Mouse (Mus musculus): ENCODE measurements around the gene Ryr1. TPM values are rescaled to one million over a fixed set of nuclear protein-coding genes. Genes with fewer than 3 reads are reported as not detected.
"Not testable (repeated sequence)": the region's sequence is repeated elsewhere in the genome, so short reads cannot be mapped to it uniquely, and the experiment has no call there.

Ryr1 gene
- polyA plus RNA-seq, 1 experiment from 2014 or later = 0.03 TPM

DNA sequence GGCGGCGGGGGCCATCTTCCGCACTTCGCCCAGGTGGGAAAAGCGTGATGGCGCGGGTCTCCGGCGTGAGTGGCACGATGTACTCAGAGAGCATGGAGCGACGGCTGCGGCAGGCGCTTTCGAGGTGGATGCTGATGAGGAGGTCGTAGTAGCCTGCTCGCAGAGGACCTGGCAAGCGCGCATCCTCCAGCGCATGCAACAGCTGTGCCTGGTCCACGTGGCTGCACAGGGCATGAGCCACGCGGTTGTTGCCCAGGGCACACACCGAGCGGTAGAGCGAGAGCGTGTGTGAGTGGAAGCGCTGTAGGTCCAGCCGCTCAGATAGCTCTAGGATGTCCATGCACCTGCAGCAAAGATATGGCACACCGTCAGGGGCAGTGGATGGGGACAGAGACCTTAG, 39.0 kb downstream of the Ryr1 start:
- in situ Hi-C loops (cut with MboI; ENCODE audit: low pct_unique_long_range_greater_than_20kb) = no loop called here
- ChIA-PET POLR2A (no interaction called here), CTCF (no interaction called here)
- ATAC-seq (no peak), DNase-seq (ENCODE audit: low read depth, low spot score) (no peak)
- H3K27me3 ChIP-seq = peaks cover 52% of the 10 kb centered on the region
- TF ChIP-seq CTCF (IDR thresholded peaks at IDR 0.05) = no peak

DNA sequence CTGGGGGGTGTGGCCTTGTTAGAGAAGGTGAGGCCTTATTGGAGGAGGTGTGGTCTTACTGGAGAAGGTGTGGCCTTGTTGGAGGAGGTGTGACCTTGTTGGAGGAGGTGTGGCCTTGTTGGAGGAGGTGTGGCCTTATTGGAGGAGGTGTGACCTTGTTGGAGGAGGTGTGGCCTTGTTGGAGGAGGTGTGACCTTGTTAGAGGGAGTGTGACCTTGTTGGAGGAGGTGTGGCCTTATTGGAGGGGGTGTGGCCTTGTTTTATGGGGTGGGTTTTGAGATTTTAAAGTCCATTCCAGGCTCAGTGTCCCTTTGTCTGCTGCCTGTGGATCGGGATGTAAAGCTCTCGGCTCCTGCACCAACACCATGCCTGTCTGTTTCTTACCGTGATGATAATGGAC, 40.6 kb downstream of the Ryr1 start:
- no peak for ATAC-seq
- ChIA-PET CTCF (no interaction called here), POLR2A (no interaction called here)
- DNase-seq (ENCODE audit: low read depth, low spot score) = no peak
- peaks cover 49% of the 10 kb centered on the region for H3K27me3 ChIP-seq
- in situ Hi-C loops (cut with MboI; ENCODE audit: low pct_unique_long_range_greater_than_20kb) = no loop called here
- TF ChIP-seq CTCF (IDR thresholded peaks at IDR 0.05) = no peak

DNA sequence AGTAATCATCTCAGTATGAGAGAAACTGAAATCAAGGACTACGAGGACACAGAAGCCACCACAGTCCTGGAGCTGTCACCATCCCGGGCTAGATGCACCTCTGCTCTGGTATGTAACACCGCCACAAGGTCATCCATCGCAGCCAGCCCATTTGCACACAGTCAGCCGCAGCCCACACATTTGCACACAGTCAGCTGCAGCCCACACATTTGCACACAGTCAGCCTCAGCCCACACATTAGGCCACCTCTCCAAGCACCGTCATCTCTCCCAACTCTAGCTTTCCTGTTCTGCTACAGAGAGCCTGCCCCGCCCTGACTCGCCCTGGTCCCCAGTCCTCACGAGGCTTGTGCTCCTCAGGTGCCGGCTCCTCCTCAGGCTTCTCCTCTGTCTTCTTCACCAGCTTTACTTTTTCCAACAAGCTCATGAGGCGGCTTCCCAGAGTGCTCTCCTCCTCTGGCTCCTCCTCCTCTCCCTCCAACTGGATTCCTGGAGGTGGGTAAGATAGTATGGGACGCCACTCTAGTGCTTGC, 45.5 kb downstream of the Ryr1 start:
- in situ Hi-C loops (cut with MboI; ENCODE audit: low pct_unique_long_range_greater_than_20kb) = no loop called here
- DNase-seq (ENCODE audit: low read depth, low spot score) (no peak), ATAC-seq (no peak)
- no peak for TF ChIP-seq CTCF (IDR thresholded peaks at IDR 0.05)
- ChIA-PET POLR2A (no interaction called here), CTCF (no interaction called here)
- peaks cover 37% of the 10 kb centered on the region for H3K27me3 ChIP-seq

DNA sequence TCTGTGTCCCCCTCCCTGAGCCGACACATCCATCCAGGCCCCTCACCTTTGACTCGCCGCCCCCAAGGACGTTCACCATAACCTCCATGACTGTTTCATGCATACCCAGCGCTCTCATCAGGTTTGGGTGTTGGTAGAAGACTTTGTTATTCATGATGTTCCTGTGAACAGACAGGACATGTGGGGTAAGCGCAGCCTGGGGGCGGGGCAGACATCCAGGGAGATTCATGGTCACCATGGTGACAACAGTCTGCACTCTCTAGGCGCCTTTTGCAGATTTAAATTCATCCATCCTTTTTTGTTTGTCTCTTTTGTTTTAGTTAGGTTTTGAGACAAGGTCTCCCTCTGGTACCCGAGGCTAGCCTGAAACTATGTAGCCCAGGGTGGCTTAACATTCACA, 48.0 kb downstream of the Ryr1 start:
- in situ Hi-C loops (cut with MboI; ENCODE audit: low pct_unique_long_range_greater_than_20kb) = no loop called here
- H3K27me3 ChIP-seq = peaks cover 40% of the 10 kb centered on the region
- DNase-seq (ENCODE audit: low read depth, low spot score) (no peak), ATAC-seq (no peak)
- no peak for TF ChIP-seq CTCF (IDR thresholded peaks at IDR 0.05)
- ChIA-PET CTCF (no interaction called here), POLR2A (no interaction called here)

DNA sequence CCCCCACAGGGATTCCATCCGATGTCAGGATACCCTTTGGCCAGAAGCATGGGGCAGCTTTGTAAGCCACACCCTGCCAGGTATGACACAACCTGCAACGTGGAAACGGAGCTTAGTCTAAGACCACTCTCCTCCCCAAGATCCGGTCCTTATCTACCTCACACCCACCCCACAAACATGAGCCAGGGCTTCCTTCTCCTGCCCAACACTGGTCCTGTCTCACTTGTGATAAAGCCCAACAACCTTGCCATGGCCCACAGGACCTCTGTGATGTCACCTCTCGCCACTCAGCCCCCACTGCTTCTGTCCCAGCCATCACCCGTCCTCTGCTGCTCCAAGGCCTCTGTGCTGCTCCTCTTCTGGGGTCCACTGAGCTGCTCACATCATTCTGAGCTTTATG, 49.8 kb downstream of the Ryr1 start:
- TF ChIP-seq CTCF (IDR thresholded peaks at IDR 0.05) = no peak
- ChIA-PET POLR2A (interaction anchor here (0.6 kb wide), 1 partner anchor 17 kb away, joined by 3 read pairs; no protein-coding TSS in a partner anchor), CTCF (no interaction called here)
- H3K27me3 ChIP-seq = peaks cover 39% of the 10 kb centered on the region
- in situ Hi-C loops (cut with MboI; ENCODE audit: low pct_unique_long_range_greater_than_20kb) = no loop called here
- ATAC-seq = no peak
- DNase-seq (ENCODE audit: low read depth, low spot score) = no peak

DNA sequence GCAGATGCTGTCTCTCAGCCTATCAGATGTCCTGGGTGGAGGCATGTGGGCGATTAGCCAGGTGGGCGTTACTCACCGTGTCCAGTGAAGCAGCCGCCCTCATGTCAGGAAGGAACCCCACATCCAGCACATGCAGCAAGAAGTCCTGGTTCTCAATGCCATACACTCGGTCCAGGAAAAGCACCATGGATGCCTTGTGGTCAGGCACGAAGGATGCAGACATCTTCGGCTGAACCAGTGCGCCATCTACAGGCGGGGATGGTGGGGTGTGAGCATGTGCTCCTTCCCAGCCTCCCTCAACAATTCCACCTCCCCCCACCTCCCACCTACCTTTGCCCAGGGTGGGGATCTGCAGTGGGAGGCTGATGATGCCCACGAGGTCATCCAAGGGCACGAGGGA, 52.3 kb downstream of the Ryr1 start:
- ATAC-seq (no peak), DNase-seq (ENCODE audit: low read depth, low spot score) (no peak)
- peaks cover 57% of the 10 kb centered on the region for H3K27me3 ChIP-seq
- CTCF ChIA-PET = no interaction called here
- no peak for TF ChIP-seq CTCF (IDR thresholded peaks at IDR 0.05)
- in situ Hi-C loops (cut with MboI; ENCODE audit: low pct_unique_long_range_greater_than_20kb) = no loop called here
- POLR2A ChIA-PET = no interaction called here

DNA sequence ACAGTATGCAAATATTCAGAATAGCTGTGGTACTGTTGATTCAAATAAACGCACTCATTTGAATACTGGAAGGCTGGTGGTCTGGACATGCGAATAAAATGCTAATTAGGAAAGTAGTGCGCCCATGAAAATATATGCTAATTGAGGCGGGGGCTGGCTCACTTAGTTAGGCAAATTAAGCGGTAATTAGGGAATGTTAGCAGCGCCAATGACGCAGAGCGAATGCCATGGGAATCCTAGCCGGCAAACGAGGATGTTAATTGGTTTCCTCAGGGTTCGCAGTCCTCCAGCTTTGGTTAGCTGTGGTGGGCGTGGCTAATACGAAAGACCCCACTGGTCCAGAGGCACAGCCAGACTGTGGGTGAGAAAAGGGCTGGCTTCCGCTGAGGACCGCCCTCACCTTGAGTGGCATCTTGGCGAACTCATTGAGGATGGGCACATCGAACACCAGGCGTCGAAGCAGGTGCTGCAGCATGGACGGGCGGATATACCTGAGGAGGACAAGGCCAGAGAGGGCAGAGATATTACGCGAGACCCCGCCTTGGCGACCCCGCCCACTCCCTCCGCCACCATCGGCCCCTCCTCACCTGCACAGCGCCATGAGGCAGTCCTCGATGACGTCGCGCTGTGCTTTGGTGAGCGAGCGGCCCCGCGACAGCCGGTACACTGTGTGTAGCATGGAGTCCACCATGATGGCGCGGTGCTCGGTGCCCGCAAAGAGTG, 53.6 kb downstream of the Ryr1 start:
- TF ChIP-seq CTCF (IDR thresholded peaks at IDR 0.05) = no peak
- POLR2A ChIA-PET = no interaction called here
- CTCF ChIA-PET = no interaction called here
- peaks cover 64% of the 10 kb centered on the region for H3K27me3 ChIP-seq
- DNase-seq (ENCODE audit: low read depth, low spot score) = no peak
- in situ Hi-C loops (cut with MboI; ENCODE audit: low pct_unique_long_range_greater_than_20kb) = no loop called here
- ATAC-seq = no peak

DNA sequence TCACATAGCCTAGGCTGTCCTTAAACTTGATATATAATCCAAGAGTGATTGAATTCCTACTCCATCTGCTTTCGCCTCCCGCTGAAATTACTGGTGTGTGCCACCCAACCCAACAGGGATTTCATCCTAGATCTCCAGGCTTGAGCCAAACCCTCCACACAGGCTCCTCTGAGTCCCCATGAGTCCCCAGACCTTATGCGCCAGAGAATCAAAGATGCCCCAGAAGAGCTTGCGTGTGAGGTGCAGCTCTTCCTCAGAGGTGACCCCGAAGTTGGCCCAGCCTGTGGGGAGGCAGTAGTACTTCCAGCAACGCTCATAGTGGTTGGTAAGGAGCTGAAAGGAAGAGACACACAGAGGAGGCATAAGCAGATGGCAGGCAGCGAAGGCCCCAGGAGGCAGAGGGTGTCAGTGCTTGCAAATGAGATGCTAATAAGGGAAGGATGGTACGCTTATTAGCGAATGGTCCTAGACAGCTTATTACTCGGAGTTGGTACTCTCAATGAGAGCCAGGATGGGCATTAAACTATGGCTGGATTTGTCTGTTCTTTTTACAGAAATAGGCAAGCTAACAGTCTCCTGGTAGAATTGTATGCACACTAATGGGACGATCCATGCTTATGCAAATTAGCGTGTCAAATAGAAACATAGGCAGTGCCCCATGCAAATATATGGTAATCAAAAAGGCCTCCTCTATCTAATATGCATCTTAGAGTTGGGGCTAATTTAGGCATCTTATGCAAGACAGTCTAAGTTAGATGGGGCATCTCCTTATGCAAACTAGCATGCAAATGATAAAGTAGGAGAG, 54.4 kb downstream of the Ryr1 start:
- H3K27me3 ChIP-seq = peaks cover 59% of the 10 kb centered on the region
- ATAC-seq = no peak

DNA sequence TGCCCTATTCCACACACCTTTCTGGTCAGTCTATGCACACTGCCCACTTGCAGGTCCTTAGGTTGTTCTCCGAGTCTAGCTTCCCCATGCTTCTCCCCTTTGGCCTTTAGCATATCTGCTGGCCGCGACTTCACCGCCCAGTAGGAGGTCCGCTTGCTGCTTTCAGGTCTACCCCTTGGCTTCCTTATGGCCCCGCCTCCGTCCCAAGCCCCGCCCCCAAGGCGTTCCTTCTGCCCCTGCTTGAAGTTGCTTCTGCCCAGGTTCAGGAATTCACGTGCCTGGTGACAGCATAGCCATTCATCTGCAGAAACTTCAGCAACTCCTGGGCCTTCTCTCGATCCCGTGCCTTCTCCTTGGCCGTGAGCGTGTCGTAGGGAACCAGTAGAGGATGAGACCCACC, 57.2 kb downstream of the Ryr1 start:
- in situ Hi-C loops (cut with MboI; ENCODE audit: low pct_unique_long_range_greater_than_20kb) = no loop called here
- ChIA-PET POLR2A (no interaction called here), CTCF (no interaction called here)
- TF ChIP-seq CTCF (IDR thresholded peaks at IDR 0.05) = no peak
- DNase-seq (ENCODE audit: low read depth, low spot score) (no peak), ATAC-seq (no peak)
- peaks cover 53% of the 10 kb centered on the region for H3K27me3 ChIP-seq

More for the DNA sequence above, 54.4 kb downstream of the Ryr1 start:
- ChIA-PET CTCF (no interaction called here), POLR2A (no interaction called here)
- TF ChIP-seq CTCF (IDR thresholded peaks at IDR 0.05) = no peak
- in situ Hi-C loops (cut with MboI; ENCODE audit: low pct_unique_long_range_greater_than_20kb) = no loop called here
- DNase-seq (ENCODE audit: low read depth, low spot score) = no peak

DNA sequence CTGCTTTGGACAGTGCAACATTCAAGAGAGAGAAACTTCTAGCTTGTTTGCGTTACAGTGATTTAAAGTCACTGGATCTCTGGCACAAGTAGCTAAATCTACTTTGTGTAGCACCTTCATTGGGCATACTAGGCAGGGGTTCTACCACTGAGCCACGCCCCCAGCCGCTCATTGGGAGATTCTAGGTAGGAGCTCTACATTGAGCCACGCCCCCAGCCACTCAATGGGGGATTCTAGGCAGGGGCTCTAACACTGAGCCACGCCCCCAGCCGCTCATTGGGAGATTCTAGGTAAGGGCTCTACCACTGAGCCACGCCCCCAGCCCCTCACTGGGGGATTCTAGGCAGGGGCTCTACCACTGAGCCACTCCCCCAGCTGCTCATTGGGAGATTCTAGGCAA, 61.5 kb downstream of the Ryr1 start:
- POLR2A ChIA-PET; CTCF ChIA-PET; in situ Hi-C loops (cut with MboI; ENCODE audit: low pct_unique_long_range_greater_than_20kb); ATAC-seq; DNase-seq (ENCODE audit: low read depth, low spot score): not testable (repeated sequence)
- peaks cover 35% of the 10 kb centered on the region for H3K27me3 ChIP-seq

DNA sequence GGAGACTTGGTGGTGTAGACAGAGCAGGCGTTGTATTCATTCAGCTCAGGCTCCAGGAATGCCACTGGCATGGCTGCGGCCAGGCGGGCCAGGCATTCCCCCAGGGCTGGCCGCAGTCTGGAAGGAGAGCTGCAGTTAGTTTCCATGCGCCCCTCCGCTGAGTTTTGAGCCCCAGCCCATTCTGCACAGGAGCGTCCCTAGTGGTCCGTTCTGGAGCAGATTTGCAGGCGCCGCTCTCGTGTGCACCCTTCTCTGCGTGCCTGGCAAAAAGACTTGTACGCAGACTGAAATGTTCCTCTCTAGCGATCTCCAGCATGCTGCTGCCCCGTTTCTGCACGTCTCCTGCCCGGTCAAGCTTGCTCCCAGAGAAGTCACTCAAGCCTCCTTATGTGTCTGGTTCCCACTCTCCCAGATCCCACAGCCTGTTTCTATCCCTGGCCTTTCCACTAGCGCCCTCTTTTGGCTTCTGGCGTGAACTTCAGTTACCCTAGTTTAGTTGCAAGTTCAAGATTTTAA, 63.4 kb downstream of the Ryr1 start:
- peaks cover 38% of the 10 kb centered on the region for H3K27me3 ChIP-seq
- DNase-seq (ENCODE audit: low read depth, low spot score) = no peak
- ChIA-PET CTCF (interaction anchor here (1.1 kb wide), 1 partner anchor 22 kb away, joined by 3 read pairs; no protein-coding TSS in a partner anchor), POLR2A (no interaction called here)
- ATAC-seq = no peak
- peak; percentile 76 for TF ChIP-seq CTCF (IDR thresholded peaks at IDR 0.05)
- in situ Hi-C loops (cut with MboI; ENCODE audit: low pct_unique_long_range_greater_than_20kb) = no loop called here

All from Patski (cell line).